Mouse (Mus musculus): ENCODE data around the gene Ska3.

DNA sequence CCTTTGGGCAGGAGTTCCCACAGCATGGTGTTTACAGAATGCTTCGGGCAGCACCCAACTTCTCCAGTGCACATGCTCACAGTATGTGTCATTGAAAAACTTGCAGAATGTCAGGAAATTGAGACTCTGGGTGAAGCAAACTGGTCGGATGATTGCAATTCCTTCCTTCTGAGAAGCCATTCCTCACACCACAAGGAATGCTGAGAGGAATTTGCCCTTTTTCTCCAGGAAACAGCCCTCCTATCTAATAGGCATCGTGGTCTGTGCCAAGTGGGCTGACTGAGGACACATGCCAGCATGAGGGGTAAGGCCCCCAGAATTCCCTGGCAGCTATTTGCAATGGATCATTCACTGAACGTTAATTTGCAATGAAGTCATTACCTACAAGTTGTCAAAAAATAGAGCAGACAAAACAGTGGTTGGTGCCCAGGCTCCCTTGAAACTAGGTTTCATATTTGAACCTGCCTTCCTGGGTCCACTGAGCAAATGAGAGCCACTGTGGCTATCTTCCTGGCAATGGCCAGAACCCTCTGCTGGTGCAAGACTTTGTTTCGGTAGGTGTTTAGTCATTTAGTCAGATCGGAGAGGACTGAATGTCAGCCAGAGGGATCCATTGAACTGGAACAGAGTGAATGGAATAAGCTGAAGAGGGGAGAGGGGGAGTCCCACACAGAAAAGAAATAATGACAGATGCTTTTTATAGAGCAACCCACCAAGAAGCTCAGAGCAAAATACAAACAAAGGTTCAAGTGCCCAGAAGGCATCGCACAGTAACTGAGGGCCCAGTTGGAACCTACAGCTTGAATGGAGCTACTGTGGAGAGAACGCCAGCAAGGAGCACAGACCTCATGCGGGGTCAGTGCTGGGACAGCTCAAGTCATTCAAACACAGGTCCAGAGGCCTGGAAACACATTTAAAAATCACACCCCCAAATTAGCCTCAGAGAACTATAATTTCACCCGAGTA lies 65.3 kb downstream of the Ska3 start:
- TF ChIP-seq ZC3H11A (IDR thresholded peaks at IDR 0.05; ENCODE audit: borderline replicate concordance, low read depth, low read length) (no peak), HCFC1 (IDR thresholded peaks at IDR 0.05; ENCODE audit: borderline replicate concordance, insufficient read depth, low read length) (no peak), CHD2 (IDR thresholded peaks at IDR 0.05; ENCODE audit: low read depth, low read length) (no peak), MAFK (IDR thresholded peaks at IDR 0.05; ENCODE audit: insufficient read depth, low read depth, low read length) (no peak)

Data from ES-E14 (cell line).